Mouse (Mus musculus): ENCODE results near the gene Axin2. TPM values are rescaled to one million over a fixed set of nuclear protein-coding genes. Genes with fewer than 3 reads are reported as not detected.

Axin2 gene
- polyA plus RNA-seq, 1 experiment from 2014 or later = 0.17 TPM

Other genes starting within 250 kb of the Axin2 start
- not detected in 2 replicates for gene E030025P04Rik, start 224.0 kb downstream of the Axin2 start, polyA plus RNA-seq (2015; fragmentation: Nextera tagmentation; extraction: Ambion mirVana)

All from liver, embryonic 16.5 days (tissue).